Mouse (Mus musculus): ENCODE data around the gene B3gnt7.

GRCm38 (mm10) chr1:86293868-86294267 lies 8.8 kb upstream of the B3gnt7 start:
- TF ChIP-seq POLR2A (IDR thresholded peaks at IDR 0.05; ENCODE audit: low read depth, low read length) (no peak), CTCF (IDR thresholded peaks at IDR 0.05; ENCODE audit: extremely low read depth, insufficient read length, insufficient replicate concordance, low read depth, low read length) (no peak)

All from small intestine, adult 2 months (tissue).